Mouse (Mus musculus): Measurements from ENCODE around the gene Pank2. TPM values are rescaled to one million over a fixed set of nuclear protein-coding genes. Genes with fewer than 3 reads are reported as not detected.
"Not testable (repeated sequence)": the region's sequence is repeated elsewhere in the genome, so short reads cannot be mapped to it uniquely, and the experiment has no call there.

Gene Pank2
- total RNA-seq, 2 experiments from 2014 or later, result 37.8 to 69.2 TPM

DNA sequence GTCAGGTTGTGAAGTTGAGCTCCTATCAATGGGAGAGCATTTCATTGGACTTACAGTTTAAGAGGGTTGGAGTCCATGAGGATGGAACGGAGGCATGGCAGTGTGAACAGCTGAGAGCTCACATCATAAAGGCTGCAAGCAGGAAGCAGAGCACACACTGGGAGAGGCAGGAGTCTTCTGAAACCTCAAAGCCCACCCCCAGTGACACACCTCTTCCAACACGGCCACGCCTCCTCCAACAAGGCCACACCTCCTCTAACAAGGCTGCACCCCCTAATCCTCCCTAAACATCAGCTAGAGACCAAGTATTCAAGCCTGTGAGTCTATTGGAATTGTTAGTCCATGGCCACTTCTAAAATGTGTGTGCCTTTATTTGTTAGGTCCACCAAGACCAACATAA lies 6.6 kb upstream of the Pank2 start:
- no peak for ATAC-seq (replicated peaks; ENCODE audit: low FRiP score, poor library complexity, severe bottlenecking)

DNA sequence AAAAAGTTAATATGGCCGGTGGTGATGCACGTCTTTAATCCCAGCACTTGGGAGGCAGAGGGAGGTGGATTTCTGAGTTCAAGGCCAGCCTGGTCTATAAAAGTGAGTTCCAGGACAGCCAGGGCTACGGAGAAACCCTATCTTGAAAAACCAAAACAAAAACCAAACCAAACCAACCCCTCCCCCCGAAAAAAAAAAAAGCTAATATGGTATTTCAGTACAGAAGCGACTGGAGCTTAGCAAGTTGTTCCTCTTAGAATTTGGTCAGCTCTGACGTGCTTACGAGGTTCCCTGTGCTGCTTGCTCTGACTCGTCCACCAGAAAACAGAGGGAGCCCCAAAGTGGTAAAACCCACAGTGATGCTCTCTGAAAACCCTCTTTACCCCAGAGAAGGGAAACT lies 3.6 kb upstream of the Pank2 start:
- ATAC-seq (replicated peaks; ENCODE audit: low FRiP score, poor library complexity, severe bottlenecking), result no peak

DNA sequence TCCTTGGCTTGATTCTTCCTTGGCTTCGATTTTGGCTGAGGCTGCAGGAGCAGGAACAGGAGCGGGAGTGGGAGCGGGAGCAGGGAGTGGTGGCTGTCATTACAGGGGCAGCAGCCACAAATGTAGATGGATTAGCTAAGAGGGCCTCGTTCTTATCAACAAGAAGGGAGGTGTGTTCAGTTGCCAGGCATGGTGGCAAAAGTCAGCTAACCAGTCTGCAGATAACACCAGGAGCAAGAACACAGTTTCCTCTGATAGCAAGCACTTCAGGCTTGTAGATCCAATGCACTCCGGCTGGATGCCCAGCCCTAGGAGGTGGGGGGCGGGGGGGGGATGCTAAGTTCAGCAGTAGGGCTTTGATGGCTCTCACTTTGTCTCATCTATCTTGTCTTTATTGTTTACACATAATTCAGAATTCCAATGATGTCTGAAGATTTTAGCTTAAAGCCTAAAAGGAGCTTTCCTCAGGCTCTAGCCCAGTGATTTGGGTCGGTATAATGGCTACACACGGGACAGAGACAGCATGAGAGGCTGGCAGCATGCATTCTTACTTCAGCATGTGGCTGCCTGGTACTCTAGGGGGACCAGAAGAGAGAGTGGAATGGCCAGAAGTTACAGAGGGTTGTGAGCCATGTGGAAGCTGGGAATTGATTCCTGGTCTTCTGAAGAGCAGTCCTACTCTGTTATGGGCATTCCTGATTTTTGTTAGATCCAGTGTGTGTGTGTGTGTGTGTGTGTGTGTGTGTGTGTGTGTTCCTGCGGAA lies 1.6 kb upstream of the Pank2 start:
- peak; percentile 56 for ATAC-seq (replicated peaks; ENCODE audit: low FRiP score, poor library complexity, severe bottlenecking)

DNA sequence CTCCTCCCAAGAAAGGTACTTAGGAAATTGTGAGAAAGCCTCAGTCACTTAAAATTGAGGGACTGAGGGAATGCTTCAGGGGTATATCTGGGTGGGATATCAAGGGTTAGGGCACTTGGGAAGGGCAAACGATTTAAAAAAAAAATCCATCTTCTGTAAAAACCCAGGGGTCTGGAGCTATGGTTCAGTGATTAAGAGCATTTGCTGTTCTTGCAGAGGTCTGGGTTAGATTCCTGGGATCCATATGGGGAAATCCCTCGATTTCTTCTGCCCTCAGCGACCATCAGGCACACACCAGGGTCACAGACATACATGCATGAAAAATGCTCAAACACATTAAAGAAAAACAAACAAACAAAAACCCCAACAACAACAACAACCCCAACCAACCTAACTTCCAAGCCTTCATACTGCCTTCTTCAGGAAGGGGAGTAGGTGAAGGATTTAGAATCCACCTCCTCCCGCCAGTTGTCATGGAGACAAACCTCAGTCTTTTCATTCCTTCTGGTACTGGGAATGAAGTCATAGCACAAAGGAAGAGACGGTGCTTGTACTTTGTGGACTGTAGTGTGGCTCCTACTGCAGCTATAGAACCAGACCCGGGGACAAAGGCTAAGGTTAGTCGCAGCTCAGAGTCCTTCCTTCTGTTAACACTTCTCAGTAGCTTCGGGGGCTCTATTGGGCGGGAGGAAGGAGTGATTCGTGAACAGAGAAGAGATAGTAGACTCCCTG lies 648 bp upstream of the Pank2 start:
- ATAC-seq (replicated peaks; ENCODE audit: low FRiP score, poor library complexity, severe bottlenecking), result peak; percentile 40

DNA sequence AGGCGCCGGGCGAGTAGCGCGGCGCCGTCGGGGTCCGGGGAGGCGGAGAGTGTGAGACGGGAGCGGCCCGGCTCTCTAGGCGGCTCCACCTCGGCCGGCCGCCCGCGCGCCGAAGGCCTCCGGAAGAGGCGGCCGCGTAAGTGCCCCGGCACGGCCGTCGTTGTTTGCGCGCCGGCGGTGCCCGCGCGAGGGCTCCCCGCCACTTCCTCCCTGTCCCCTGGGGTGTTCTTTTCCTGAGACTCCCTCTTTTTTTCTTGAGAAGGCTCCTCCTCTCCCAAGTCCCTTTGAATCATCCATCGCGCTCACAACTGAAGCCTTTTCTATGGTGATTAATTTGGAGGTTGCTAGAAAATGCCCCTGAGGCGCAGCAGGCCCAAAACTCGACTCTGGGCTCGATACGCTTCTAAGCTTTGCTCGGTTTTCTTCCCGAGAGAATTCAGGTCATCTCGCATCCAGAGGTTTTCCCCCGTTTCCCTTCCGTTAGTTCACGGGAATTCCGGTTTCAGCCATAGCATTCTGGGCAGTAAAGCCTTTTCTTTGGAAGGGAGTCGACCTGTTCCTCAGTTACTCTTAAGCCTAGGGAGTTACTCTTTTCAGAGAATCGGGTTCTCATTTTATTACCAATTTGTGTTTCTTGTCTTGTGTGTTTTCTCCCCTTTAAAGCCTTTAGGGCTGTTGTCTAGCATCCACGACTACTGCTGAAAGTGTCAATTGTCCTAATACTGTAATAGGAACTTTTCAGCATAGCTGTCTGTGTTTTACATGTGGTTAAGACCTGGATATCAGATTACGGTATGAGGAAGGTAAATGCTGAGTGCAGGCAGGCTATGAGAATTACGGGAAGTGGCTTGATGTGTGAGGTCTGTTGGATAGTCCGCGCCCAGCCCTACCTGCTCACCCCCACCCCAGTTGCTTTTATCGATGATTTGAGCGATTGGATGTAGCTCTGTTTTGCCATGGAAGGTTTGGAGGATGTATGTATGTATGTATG lies 680 bp downstream of the Pank2 start:
- 0 out of 2 replicates have a peak, but pooled peaks have one; percentile 26 for ATAC-seq (replicated peaks; ENCODE audit: low FRiP score, poor library complexity, severe bottlenecking)

DNA sequence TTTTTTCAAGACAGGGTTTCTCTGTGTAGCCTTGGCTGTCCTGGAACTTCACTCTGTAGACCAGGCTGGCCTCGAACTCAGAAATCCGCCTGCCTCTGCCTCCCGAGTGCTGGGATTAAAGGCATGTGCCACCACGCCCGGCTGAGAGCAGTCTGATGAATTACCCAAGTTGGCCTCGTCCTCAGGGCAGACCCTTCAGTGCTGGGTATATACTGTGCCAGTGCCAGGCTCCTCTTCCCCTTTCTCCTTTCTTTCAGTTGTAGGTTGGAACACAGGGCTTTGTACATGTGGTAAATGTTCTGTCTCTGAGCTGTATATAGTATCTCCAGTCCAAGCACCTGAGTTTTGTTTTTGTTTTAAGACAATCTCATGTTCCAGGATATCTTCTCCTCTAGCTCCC lies 1.7 kb downstream of the Pank2 start:
- no peak for ATAC-seq (replicated peaks; ENCODE audit: low FRiP score, poor library complexity, severe bottlenecking)

DNA sequence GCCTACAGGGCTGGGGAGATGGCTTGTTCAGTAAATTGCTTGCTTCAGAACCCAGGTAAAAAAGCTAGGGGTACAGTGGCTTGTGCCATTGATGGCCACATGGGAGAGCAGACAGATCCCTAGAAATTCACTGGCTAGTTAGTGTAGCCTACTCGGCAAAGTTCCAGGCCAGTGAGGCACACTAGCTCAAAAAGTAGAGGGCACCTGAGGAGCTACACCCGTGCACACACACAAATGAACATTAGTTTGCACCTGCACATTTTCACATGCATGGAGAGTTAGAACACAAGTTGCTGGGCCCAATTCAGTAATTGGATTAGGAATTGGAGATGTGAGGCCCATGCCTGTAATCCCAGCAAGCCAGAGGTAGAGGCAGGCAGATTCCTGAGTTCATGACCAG lies 2.8 kb downstream of the Pank2 start:
- no peak for ATAC-seq (replicated peaks; ENCODE audit: low FRiP score, poor library complexity, severe bottlenecking)

DNA sequence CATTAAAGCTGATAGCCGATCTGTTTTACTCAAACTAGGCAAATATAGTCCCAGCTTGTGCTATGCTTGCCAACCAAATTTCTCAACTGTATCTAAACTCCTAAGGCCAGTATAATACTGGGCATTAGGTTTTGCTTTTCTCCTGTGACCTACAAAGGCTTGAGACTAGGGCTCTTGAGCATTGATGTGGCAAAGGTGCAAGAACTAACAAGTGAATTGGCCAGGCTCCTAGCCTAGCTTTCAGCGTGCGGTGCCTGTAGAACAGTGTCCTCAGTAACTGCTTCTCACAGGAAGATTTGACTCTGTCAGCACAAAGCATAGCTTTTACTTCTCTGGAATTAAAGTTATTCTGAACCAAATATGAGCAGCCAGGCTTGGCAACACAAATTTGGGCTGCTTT lies 13.2 kb downstream of the Pank2 start:
- ATAC-seq (replicated peaks; ENCODE audit: low FRiP score, poor library complexity, severe bottlenecking), result no peak

DNA sequence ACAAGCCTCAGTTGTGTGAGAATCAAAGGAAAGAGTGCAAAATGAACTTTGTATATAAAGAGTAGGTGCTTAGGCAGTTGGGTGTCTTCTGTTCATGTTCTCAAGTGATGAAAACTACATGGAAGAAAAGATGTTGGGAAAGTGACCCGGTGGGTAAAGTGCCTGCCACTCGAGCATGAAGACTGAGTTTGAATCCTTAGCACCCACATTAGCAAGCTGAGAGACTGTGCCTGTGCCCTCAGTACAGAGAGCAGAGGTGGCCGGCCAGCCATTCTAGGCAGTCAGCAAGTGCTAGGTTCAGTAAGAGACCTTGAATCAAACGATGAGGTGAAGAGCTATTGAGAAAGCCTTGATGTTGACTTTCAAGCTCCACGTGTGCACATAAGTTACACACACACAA lies 14.4 kb downstream of the Pank2 start:
- ATAC-seq (replicated peaks; ENCODE audit: low FRiP score, poor library complexity, severe bottlenecking), result no peak

DNA sequence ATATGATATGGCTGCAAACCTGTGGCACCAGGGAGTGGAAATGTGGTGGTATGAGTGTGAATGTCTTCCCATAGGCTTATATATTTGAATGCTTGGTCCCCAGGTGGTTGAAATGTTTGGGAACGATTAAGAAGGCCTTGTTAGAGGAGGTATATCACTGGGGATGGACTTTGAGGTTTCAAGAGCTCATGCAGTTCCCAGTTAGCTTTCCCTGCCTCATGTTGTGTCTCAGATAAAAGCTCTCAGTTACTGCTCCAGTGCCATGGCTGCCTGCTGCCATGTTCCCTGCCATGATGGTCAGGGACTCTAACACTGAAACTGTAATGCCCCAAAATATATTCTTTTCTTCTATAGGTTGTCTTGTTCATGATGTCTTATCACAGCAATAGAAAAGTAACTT lies 19.3 kb downstream of the Pank2 start:
- no peak for ATAC-seq (replicated peaks; ENCODE audit: low FRiP score, poor library complexity, severe bottlenecking)

DNA sequence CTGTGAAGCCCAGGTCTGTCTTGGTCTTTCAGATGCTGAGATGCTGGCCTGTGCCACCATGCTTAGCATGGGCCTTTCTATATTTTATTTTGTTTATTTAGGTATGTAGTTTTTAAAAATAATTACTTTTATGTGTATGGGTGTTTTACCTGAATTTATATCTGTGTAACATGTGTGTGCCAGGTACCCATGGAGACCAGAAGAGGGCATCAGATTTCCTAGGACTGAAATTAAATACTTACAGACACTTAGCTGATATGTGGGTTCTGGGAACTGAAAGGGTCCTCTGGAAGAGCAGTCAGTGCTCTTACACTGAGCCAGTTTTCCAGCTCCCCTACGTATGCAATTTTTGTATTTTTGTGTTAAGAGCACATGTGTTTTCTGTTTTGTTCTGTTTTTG lies 24.0 kb downstream of the Pank2 start:
- ATAC-seq (replicated peaks; ENCODE audit: low FRiP score, poor library complexity, severe bottlenecking), result no peak

DNA sequence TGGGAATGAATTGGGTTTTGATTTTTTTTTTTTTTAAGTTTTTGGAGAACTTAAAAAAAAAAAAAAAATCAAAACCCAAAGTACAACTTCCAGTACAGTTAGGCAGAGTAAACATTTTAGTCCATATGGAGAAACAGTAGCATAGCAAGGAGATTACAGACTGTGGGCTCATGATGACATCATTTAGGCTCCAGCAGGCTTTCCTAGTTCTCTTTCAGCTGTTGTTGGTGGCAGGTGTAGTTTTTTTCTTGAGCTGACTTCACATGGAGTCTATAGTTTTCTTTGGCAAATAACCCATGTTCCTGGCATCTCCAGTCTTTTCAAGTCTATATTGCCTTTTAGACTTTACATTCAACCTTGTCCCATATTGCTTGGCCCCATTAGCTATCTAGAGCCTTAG lies 28.4 kb downstream of the Pank2 start:
- no peak for ATAC-seq (replicated peaks; ENCODE audit: low FRiP score, poor library complexity, severe bottlenecking)

DNA sequence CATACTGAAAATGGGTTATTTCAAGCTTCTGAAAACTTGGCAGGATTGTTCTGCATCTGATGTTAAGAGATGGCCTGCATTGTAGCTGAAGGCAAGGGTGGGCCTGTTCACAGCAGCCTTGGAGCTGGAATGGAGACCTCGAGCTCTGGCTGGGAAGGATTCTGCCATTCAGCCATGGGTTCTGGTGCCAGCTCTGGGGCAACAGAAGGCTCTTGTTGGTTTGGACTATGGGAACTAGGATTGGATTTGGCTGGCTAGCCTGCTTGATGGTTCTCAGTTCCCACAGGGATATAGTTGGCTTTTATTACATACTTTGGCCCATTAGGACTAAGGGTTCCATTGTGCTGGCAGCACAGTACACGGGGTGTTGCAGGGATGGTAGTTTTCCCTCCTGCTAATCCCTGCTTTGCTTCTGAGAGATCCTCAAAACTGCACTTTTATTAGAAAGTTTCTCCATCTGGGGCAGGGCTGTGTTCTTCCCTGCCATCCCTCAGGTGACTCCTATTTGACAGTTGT lies 34.5 kb downstream of the Pank2 start:
- ATAC-seq (replicated peaks; ENCODE audit: low FRiP score, poor library complexity, severe bottlenecking), result no peak

DNA sequence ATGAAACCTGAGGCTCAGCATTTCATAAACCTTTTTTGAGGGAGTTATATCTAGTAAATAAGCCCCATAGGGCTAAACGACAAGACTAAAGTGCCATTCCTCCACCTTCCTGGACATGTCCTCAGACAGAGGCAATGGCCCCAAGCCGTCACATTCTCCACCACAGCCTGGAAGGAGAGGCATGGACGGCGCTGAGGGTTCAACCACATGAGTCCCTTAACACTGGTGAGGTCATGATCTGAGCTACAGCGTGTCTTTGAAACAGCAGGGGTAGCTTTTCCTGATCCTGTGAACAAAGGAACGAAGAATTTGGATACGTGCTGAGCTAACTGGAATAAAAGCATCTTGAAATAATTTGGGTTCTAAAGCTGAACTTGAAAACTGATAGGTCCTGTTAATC lies 36.4 kb downstream of the Pank2 start:
- not testable (repeated sequence) for ATAC-seq (replicated peaks; ENCODE audit: low FRiP score, poor library complexity, severe bottlenecking)

DNA sequence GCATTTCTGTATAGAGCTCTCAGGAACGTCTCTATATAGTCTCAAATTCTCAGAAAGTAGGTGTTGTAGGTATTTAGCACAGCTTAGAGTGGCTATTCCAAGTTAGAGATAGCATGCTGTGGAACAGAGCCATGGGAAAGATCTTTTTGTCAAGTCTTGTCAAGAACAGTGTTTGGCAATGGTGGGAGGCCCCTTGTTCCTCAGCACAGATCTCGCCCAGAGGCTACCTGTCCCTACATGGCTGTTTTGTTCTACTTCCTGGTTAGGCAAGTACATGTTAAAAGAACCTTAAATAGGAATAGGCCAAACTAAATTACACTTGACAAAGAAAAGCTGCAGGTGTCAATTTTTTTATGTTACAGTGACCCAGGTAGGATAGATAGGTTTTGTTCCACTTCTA lies 38.2 kb downstream of the Pank2 start:
- ATAC-seq (replicated peaks; ENCODE audit: low FRiP score, poor library complexity, severe bottlenecking), result no peak

DNA sequence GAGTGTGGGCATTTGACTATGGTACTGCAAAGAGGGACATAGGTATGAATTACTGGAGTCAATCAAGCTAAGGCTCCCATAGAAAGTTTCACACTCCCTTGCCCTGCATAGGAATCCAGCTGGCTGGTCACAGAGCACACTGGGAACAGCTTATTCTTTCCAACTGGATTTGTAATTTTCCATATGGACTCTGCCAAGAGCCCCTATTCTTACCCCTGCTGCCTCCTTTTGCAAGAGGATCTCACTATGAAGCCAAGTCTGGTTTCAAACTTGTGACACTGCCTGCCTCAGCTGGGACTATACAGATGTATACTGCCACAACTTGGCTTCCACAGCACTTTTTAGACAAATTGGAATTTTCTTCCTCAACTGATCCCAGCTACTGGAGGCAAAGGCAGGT lies 39.3 kb downstream of the Pank2 start:
- no peak for ATAC-seq (replicated peaks; ENCODE audit: low FRiP score, poor library complexity, severe bottlenecking)

DNA sequence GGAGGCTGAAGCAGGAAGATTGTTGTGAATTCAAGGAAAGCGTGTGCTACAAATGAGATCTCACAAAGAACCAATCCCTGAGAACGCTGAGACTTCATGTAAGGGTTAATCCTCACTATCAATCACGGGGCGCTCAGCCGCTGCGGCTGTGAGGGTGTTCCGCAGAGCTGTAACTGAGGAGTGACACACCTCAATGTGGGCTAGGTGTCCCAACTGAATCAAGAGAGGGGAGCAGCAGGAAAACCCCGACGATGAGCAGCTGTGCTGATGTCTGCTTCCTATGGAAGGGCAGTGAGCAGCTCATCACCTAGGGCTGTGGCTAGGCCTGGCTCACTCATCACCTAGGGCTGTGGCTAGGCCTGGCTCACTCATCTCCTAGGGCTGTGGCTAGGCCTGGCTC lies 42.2 kb downstream of the Pank2 start:
- no peak for ATAC-seq (replicated peaks; ENCODE audit: low FRiP score, poor library complexity, severe bottlenecking)

DNA sequence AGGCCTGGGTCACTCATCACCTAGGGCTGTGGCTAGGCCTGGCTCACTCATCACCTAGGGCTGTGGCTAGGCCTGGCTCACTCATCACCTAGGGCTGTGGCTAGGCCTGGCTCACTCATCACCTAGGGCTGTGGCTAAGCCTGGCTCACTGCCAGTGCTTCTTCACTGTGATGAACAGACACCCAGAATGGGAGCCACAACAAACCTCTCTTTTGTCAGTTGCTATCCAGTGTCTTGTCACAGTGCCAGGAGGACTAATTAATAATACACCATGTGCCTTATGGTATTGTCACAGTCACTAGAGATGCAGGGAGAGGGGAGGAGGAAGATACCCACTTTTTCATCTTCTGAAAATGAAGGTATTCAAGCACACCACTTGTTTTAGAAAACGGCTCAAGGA lies 42.9 kb downstream of the Pank2 start:
- ATAC-seq (replicated peaks; ENCODE audit: low FRiP score, poor library complexity, severe bottlenecking), result not testable (repeated sequence)

DNA sequence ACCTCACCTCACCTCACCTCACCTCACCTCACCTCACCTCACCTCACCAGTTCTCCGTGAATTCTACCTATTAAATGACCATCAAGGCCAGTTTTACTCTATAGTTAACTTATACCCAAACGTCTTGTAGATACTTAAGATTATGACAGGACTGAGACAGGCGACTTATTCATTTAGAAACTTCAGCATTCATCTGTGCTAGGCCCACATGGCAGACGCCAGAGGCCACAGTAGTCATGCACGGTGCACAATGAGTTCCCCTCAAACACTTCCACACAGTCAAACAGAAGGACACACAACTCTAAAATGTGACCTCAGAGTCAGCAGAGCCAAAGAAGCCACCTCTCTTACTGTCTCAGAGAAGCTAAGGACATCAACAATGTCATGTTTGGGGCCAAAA lies 45.1 kb downstream of the Pank2 start:
- ATAC-seq (replicated peaks; ENCODE audit: low FRiP score, poor library complexity, severe bottlenecking), result no peak

DNA sequence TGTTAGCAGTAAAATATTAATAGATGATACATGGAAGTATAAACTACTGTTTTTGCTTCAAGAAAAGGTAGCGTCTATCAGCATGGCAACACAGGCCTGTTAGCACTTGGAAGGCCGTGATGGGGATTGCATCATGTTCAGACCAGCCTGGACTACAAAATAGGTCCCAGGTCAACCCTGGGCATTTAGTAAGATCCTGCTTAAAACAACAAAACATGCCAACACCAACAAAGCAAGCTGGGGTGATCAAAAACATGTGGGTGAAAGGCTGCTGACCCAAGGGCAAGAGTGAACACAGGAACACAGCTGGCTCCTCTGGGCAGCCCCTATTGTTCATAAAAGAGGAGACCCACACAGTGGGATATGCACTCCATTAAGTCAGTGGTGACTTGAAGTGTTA lies 45.5 kb downstream of the Pank2 start:
- ATAC-seq (replicated peaks; ENCODE audit: low FRiP score, poor library complexity, severe bottlenecking), result no peak
